Mouse (Mus musculus) mature B cell (primary cell): Measurements from ENCODE around the gene Hist3h2ba.

Experiments used
- in situ Hi-C: fragments of 300-500 bp; cut with MboI; formaldehyde crosslinking; loops from 2 replicates; pipeline ENCODE4 v1.14.3; 2019

Hist3h2ba gene

DNA sequence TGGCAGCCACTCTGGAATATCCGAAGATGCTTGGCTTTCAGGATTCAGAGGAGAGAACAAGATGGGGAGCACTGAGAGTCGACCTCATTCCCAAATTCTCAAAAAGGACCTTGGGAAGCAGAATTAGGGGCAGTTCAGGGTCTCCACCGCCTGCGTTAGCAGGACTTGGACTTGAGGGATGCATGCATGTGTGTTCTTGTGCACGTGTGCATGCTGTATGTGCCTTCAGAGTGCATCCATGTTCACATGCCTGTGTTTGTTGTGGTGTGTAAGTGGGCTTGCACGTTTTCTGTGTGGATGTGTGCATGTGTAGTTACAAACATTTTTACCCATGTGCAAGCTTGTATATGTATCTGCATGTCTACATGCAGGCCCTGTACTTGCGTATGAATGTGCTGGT, 15.5 kb downstream of the Hist3h2ba start:
- in situ Hi-C loops: no loop called here

DNA sequence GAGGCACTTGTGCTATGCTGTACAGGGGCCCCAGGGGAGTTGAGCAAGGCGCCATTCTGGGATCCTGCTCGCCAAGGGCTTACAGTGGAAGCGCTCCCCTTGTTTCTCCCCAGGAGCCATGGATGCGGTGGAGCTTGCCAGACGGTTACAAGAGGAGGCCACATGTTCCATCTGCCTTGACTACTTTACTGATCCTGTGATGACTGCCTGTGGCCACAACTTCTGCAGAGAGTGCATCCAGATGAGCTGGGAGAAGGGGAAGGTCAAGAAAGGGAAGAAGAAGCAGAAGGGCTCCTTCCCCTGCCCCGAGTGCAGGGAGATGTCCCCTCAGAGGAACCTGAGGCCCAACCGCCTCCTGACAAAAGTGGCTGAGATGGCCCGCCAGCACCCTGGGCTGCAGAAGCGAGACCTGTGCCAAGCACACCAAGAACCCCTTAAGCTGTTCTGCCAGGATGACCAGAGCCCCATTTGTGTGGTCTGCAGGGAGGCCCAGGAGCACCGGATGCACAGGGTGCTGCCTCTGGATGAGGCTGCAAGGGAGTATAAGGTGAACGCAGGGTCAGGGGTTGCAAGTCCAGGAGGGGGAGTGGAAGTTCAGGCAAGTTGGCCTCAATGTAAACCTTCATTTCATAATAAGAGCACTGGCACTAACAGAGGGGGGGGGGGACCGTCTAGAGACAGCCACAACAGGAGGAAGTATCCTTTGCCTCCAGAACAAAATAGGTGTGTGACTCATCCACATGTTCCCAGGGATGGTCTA, 16.5 kb downstream of the Hist3h2ba start:
- in situ Hi-C loops: no loop called here

DNA sequence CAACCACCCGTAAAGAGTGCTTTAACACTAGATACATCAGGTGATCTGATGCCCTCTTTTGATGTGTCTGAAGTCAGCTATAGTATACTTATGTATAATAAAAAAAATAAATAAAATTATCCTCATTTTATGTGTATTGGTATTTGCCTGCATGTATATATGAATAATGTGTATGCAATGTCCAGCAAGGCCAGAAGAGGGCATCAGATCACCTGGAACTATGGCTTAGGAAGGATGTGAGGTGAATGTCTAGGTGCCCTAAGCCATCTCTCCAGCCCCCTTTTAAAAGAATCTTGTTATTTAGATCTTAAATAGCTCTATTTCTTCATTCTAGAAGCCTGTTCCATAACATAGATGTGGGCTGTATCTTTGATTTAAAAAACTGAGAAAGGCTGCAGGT, 18.6 kb downstream of the Hist3h2ba start:
- in situ Hi-C loops: no loop called here

DNA sequence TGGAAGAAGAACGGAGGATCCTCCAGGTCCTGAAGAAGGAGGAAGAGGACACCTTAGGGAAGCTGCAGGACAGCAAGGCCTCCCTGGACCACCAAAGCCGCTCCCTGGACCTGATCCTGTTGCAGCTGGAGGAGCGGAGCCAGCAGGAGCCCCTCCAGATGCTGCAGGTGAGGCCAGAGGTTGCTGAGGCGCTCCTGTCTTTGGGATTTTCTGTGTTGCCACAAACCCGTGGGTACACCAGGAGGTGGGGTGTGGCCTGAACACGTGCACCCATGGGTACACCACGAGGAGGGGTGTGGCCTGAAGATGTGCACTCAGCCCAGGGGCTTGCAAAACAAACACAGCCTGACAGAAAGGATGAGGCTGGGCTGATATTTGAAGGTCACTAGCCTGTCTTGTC, 19.8 kb downstream of the Hist3h2ba start:
- in situ Hi-C loops: no loop called here

DNA sequence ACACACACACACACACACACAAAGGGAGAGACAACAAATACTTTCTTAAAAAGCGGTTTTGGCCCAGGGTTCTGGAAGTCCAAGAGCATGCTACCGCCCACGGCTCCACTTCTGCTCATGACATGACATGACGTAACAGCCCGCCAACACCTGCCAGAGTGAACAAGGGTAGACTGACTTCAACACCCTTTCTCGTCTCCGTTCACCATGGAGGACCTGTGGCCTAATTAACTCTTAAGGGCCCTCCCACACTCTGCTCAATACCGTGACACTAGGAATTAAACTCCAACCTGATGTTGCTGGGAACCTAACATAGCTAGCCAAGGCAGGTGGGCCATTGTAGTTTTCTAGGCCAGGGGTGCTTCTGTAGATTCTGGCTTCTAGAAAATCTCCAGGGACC, 20.3 kb downstream of the Hist3h2ba start:
- in situ Hi-C loops: no loop called here

DNA sequence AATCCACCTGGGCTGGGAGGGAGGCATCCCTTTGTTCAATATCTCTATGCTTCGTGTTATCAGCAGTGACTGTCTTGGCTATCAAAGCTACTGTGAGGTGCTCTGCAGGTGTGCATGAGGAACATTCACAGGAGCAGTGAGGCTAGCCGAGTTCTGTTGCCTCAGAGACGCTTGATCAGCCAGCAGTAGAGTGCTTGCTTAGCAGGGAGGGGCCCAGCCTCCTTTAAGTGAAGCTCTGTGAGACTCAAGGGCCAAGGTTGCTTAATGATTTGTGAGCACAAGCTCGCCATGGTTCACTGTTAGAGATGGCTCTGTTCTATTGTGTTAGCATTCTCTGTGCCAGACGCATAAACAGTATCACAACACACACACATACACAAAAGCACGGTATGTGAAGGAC, 20.9 kb downstream of the Hist3h2ba start:
- in situ Hi-C loops: no loop called here

DNA sequence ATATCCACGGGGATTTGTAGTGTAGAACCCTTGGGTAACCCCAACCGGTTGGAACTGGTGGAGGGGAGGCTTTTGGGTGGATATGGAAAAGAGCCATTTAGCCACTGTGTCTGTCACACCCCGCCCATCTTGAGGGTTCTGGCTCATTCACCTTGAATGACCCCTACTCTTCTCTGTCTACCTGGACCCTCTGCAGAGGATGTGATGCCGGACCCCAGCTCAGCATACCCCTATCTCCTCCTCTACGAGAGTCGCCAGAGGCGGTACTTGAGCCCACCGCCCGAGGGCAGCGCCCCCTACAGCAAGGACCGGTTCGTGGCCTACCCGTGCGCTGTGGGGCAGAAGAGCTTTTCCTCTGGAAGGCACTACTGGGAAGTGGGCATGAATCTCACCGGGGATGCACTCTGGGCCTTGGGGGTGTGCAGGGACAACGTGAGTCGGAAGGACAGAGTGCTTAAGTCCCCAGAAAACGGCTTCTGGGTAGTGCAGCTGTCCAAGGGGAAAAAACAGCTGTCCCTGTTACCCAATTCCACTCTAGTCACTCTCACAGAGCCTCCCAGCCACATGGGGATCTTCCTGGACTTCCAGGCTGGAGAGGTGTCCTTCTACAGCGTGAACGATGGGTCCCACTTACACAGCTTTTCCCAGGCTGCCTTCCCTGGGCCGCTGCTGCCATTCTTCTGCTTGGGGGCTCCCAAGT, 22.3 kb downstream of the Hist3h2ba start:
- in situ Hi-C loops: no loop called here

DNA sequence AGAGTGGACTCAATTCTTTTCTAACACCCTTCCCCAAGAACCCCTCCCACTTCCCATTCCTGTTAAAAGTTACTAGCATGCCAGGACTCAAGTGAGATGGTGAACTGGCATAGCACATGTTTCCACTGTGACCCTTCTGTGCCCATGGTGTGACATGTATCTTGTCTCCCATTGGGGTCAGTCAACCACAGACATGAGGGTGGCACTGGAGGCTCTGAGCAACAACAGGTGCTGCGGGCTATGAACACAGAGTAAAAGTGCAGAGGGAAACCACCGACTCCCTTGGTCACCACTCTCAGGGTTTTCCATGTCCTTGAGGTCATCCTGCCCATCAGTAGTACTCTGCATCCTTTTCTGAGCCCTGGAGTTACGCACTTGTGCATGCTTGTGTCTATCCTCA, 23.1 kb downstream of the Hist3h2ba start:
- in situ Hi-C loops: no loop called here

DNA sequence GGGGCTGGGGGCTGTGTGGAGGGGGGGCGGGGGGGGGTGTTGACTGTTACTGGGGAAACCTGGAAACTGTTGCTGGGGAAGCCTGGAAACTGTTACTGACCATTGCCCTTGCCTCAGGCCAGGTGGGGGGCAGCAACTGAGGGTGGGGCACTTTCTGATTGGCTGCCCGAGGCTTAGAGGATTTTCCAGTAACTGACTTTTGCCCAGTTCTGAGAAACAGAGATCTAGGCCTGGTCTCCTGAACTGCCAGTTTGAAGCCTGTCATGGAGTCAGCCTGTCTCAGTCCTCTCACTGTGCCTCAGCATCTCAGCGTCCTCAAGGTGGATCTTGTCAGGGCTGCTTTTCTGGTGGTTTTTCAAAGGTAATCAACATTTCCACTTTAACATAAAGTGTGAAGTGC, 25.7 kb downstream of the Hist3h2ba start:
- in situ Hi-C loops: no loop called here

DNA sequence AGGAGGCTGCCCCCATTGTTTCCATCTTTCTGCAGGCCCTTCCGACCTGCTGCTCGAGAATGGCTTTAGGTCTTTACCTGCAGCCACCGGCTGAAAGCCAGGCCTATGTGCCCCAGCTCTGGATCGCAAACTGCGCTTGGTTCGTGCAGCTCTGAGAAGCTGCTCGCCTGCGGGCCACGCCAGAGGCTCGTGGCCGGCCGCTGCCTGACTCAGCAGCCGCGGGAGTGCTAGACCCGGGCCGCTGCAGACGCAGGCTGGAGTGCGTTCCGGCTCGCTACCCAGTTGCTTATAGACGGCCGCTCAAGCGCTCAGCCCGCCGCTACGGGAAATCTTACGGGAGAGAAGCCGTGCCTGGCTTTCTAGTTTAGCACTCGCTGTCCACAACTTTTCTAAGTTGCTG, 28.4 kb downstream of the Hist3h2ba start:
- in situ Hi-C loops: no loop called here

DNA sequence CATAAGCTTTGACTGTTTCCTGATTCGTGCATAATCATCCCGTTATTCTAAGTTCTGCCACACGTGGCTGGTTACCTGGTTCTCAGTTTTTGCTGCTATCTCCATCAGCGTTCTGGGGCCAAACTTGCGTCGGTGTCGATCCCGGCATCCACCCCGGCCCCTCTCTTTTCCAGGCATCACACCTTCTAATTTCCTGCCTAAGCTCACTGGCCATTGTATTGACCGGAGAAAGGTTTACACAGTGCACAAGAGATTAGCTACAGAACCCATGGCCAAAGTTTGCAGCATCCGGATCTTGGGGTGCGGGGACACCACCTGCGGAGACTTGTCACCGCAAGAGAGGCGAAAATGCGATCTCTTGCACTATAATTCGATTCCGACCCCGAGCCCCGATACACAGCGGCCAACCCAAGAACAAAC, 28.9 kb downstream of the Hist3h2ba start:
- in situ Hi-C loops: no loop called here

DNA sequence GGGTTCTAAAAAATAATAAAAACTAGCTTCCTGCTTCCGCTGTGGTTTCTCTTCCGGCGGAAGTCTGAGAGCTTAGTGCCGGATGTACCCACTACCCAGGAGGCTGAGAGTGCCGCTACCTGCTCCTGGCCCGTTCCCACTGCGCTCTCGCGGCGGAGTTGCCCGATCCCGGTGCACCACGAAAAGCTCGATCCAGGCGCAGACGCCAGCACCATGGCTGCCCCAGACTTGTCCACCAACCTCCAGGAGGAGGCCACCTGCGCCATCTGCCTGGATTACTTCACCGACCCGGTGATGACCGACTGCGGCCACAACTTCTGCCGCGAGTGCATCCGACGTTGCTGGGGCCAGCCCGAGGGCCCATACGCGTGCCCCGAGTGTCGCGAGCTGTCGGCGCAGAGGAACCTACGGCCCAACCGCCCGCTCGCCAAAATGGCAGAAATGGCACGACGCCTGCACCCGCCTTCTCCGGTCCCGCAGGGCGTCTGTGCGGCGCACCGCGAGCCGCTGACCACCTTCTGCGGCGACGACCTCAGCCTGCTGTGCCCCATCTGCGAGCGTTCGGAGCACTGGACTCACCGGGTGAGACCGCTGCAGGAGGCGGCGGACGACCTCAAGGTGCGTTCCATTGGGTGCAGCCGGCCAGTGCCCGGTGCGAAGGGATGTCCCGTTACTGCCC, 29.4 kb downstream of the Hist3h2ba start, which contains the start of gene Trim11:
Trim11 (plus strand) TSS at position 67 of the 679 bp plus-strand sequence.
- in situ Hi-C loops: no loop called here

DNA sequence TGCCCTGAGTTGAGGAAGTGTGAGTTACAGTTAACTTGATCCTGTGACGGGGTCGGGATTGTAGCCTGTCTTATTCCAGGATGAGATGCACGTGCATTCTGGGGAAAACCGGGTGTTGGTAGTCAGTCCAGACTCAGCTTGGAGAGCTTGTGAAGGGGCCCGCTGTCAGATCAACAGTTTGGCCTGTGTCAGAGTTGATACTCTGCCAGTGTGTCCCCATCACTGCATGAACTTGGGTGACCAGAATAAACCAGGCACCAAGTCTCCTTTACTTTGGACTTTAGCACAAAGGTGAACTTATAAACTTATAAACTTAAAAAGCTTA, 29.9 kb downstream of the Hist3h2ba start:
- in situ Hi-C loops: no loop called here

DNA sequence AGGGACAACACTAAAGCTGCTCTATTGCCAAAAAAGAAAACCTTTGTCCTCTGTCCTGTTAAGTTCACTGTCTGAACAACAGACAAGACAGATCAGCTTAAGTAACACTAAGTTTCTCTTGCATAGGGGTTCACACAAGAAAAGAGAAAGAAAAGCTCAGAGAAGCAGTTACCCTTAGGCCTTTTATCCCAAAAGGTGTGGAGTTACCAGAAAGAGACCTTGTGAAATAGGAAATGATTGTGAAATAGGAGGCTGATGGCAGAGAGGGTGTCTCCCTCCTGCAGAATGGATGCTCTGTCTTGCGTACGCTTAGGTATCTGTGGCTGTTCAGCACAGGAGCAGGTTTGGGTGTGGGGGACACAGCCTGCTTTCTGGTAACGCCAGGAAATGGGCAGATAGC, 30.5 kb downstream of the Hist3h2ba start:
- in situ Hi-C loops: no loop called here

DNA sequence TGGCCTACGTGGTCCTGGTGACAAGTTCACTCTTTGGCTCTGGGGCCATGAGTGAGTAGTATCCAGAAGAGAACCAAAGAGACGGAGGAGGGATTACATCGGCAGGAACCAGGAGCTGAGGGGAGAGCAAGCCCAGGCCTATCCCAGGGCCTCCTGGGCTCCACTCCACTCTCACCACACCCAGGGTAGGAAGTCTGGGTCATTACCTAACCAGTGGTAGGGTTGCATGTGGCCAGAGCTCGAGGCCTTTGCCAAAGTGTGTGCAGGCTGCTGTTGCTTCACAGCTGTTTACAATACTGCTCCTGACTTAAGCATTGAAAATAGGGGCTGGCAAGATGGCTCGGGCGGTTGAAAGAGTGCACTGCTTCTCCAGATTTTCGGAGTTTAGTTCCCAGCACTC, 30.9 kb downstream of the Hist3h2ba start:
- in situ Hi-C loops: no loop called here

DNA sequence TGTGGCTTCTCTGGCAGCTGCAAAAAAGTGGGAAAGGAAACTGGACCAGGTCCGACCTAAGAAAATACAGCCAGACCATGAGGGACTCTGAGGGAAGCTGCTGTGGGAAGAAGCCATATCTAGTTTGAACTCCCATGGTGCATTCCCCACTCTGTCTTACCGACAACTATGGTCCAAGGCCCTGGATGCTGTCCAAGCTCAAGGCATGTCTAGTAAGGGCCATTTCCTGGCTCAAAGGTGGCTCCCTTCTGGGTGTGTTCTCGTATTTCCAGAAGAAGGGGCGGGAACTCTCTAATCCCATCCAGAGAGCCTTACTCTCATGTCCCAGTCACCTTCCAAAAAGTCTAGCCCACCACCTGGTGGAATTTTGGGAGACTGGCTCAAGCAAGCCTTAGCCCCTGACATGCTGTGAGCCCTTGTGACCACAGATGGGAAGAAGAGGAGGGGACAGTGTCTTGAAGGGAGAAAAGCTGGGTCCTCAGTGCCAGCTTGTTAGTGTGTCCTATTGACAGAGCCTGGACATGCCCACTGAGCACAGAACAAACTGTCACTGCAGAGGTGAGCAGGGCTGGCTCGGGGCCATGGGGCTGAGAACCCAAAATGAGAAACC, 31.8 kb downstream of the Hist3h2ba start:
- in situ Hi-C loops: no loop called here

DNA sequence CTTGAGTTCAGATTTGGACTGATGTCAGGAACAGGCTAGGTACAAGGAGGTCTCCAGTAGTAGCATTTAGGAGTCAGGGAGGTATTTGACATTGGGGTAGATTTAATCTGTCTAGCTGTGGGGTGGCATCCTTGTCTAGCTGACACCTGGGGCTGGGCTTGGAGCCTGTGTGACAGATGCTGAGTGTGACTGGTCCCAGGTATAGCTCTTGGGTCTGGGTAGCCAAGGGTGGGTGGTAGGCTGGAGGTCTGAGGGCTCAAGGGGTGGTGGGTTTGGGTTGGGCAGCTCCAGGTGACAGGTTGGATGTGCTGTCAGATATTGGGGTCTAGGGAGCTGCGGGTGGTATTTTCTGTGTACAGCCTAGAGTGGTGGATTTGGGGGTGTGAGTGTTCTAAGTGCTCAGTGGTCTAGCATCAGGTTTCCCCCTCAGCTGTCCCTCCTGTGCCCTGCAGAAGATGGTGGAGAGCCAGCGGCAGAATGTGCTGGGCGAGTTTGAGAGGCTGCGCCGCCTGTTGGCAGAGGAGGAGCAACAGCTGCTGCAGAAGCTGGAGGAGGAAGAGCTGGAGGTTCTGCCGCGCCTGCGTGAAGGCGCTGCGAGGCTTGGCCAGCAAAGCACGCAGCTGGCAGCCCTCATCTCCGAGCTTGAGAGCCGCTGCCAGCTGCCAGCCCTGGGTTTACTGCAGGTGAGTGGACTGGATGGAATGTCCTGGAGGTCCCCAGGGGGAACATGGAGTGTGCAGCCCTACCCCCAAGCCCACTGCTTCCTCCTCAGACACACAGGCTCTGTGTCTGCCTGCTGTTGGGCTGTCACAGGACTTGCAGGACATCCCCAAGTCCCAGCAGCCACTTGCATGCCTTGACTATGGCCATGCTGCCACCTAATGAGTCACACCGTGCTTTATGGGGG, 33.1 kb downstream of the Hist3h2ba start:
- in situ Hi-C loops: no loop called here

DNA sequence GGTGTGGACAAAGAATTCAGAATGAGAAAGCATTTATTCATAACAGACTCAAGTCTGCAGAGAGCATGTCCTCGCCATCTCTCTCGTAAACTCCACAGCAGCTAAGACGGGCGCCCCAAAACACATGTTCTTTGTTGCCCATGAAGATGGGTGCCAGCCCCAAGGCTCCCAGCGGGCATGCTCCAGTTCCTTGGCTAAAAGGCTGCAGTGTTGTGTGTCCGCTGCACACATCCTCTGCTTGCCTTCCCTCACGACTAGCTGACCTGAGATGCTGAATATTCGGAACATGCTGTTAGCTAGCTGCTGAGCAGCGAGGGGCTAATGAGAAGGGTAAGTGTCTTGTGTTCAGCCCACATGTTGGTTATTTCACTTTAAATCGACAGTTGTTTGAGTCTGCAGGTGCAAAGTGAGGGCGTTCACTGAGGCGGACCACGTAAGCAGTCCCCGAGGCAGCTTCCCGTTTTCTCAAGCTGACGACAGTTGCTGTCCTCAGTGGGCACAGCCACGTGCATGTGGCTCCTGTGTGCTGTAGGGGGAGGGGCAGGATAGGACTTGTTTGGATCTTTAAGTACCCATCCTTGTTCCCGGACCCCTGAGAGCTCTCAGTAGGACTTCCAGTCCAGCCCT, 33.9 kb downstream of the Hist3h2ba start:
- in situ Hi-C loops: no loop called here

DNA sequence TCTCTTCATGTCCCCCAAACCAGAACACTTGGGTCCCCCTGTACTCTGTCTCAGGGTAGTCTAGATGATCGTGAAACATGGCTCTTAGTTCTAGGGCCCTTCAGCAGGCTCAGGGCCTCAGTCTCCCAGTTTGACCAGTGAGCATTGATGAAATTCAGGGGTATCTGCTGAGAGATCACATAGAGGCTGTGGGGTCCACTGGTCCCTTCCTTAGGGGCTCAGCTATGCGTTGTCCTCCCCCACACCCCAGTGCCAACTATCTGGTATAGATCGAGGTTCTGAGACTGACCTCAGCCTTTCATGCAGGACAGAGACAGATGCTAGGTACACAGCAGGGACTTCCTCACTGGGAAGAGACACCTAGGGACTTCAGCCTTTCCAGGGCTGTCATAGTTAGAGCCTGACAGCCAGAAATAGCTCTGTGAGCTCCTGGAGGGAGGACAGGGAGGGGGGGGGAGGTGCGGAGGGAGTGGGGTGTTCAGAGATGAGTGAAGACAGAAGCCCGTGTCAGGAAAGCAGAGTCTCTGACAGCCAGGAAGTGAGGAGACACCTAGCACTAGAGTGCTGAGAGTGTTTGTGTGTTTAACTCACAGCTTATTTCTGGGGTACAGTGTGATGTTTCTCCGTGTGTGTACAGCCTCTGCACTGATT, 35.1 kb downstream of the Hist3h2ba start:
- in situ Hi-C loops: no loop called here

DNA sequence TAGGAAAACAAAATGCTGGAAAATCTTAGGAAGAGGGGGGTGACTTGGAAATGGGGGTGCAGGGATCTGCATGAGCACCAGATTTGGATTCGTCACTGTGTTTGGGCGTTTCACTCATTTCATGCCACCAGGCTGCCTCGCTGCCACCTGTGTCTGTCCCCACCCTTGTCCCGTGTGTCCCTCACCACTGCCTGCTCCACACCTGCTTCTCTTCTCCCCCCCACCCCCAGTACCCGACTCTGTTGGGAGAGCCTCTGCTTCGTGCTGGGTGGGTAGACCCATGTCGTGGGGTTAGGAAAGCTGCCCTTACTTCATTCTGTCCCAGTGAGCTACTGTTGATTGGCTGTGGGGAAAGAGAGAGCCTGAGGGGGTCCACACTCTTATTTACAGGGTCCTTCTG, 35.9 kb downstream of the Hist3h2ba start:
- in situ Hi-C loops: no loop called here
